ENCODE assay signal across 19 mouse cellular contexts in the genomic region with DNA sequence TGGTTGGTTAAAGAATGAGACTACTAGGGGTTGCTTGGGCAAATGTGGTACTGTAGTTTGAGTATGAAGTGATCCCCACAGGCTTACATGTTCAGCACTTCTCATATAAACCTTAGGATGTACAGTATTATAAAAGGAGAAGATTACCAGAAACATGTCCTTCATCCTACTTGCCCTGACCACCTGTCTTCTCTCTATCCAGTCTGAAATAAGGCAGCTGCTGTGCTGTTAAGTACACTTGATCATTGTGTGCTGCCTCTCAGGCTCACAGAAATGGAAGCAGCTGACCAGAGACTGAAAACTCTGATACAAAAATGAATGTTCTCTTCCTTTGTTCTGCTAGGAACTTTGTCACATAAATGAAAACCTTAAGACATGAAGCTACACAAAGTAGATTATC.
"Had no signal": no experiment of that assay in that cellular context is flagged by ENCODE, and none has a peak within 500 bp of the region (broad histone marks: within the 10 kb centered on the region; RNA-seq: fewer than 3 reads in every experiment).

No protein-coding gene starts in this region.

- H3K27me3 ChIP-seq: heart, embryonic 12.5 days; heart, embryonic 13.5 days; heart, embryonic 15.5 days; hindbrain, embryonic 12.5 days; hindbrain, embryonic 13.5 days; hindbrain, embryonic 15.5 days; intestine, embryonic 15.5 days; kidney, embryonic 15.5 days had no signal

- ATAC-seq: hindbrain, embryonic 16.5 days; hindbrain, postnatal 0 days; inflammation-experienced regulatory T-cells, adult 6 months; intestine, embryonic 15.5 days; intestine, embryonic 16.5 days; intestine, postnatal 0 days had no signal

- H3K4me3 ChIP-seq: heart, embryonic 10.5 days; heart, embryonic 12.5 days; heart, embryonic 13.5 days; heart, embryonic 15.5 days; hindbrain, embryonic 10.5 days; hindbrain, embryonic 12.5 days; hindbrain, embryonic 13.5 days; hindbrain, embryonic 15.5 days; intestine, embryonic 15.5 days; kidney, embryonic 15.5 days; layer of hippocampus, adult 2 months; left cerebral cortex, adult 2 months had no signal

- H3K4me2 ChIP-seq: heart, embryonic 11.5 days; heart, embryonic 12.5 days; heart, embryonic 13.5 days; heart, embryonic 15.5 days; hindbrain, embryonic 12.5 days; hindbrain, embryonic 13.5 days; hindbrain, embryonic 14.5 days; hindbrain, embryonic 15.5 days; intestine, embryonic 15.5 days; kidney, embryonic 15.5 days had no signal

- H3K36me3 ChIP-seq: heart, embryonic 10.5 days; heart, embryonic 12.5 days; heart, embryonic 13.5 days; heart, embryonic 15.5 days; hindbrain, embryonic 10.5 days; hindbrain, embryonic 12.5 days; hindbrain, embryonic 13.5 days; hindbrain, embryonic 15.5 days; intestine, embryonic 15.5 days; kidney, embryonic 15.5 days had no signal
